Mouse (Mus musculus) C2C12 (cell line): ENCODE data around the gene Ccpg1os. TPM values are rescaled to one million over a fixed set of nuclear protein-coding genes. Genes with fewer than 3 reads are reported as not detected.

Source experiments
- H3K27me3 ChIP-seq: one replicate; pipeline ENCODE4 v1.6.1; 2011; ENCODE audit not compliant: control insufficient read depth, insufficient read depth, insufficient read length
- H3K36me3 ChIP-seq: one replicate; pipeline ENCODE4 v1.6.1; 2011; ENCODE audit not compliant: control insufficient read depth, insufficient read depth
- H3K4me3 ChIP-seq: one replicate; pipeline ENCODE4 v1.5.1; 2011; ENCODE audit warnings: mild to moderate bottlenecking, control low read depth; ENCODE audit not compliant: poor library complexity, insufficient read depth, severe bottlenecking
- H3K79me2 ChIP-seq: one replicate; pipeline ENCODE4 v1.6.1; 2011; ENCODE audit not compliant: control insufficient read depth, insufficient read depth
- H3K79me3 ChIP-seq: one replicate; pipeline ENCODE4 v1.6.1; 2011; ENCODE audit warnings: low read depth, control low read depth
- H3ac ChIP-seq: one replicate; pipeline ENCODE3; 2011; ENCODE audit warnings: low read depth; ENCODE audit not compliant: control insufficient read depth, insufficient read length
- CEBPB ChIP-seq: IDR thresholded peaks from one replicate; pipeline ENCODE4 v1.6.1; 2011; ENCODE audit warnings: low read depth, mild to moderate bottlenecking, control low read depth, moderate library complexity
- CTCF ChIP-seq: IDR thresholded peaks from one replicate; pipeline ENCODE4 v1.5.1; 2011; ENCODE audit not compliant: control insufficient read depth, insufficient read depth, insufficient read length
- FOSL1 ChIP-seq: IDR thresholded peaks from one replicate; pipeline ENCODE4 v1.8.0; 2011; ENCODE audit warnings: mild to moderate bottlenecking, low read length; ENCODE audit not compliant: poor library complexity, insufficient read depth, severe bottlenecking
- MAX ChIP-seq: IDR thresholded peaks from one replicate; pipeline ENCODE4 v1.6.1; 2011; ENCODE audit warnings: mild to moderate bottlenecking, control low read depth
- MYOD1 ChIP-seq: IDR thresholded peaks from one replicate; pipeline ENCODE4 v1.6.1; 2011; ENCODE audit warnings: low read depth; ENCODE audit not compliant: control insufficient read depth, insufficient read length
- MYOG ChIP-seq: IDR thresholded peaks from one replicate; pipeline ENCODE4 v1.6.1; 2011; ENCODE audit not compliant: control insufficient read depth, insufficient read length; ENCODE audit errors: extremely low read depth
- USF1 ChIP-seq: IDR thresholded peaks from one replicate; pipeline ENCODE4 v1.6.1; 2011; ENCODE audit warnings: low read depth, mild to moderate bottlenecking, control low read depth, moderate library complexity
- polyA plus RNA-seq: library from polyadenylated mRNA; unstranded; fragments of >200 nt; fragmentation: generic; extraction: Trizol; gene quantifications from one replicate; pipeline ENCODE4 v1.2.1, GENCODE M21; 2012; ENCODE audit warnings: missing spikeins

Gene Ccpg1os
- polyA plus RNA-seq, 1 experiment = 1.8 TPM

- Histone ChIP-seq H3K36me3 (no peaks in the 10 kb centered on the region), H3K79me3 (no peaks in the 10 kb centered on the region), H3K27me3 (no peaks in the 10 kb centered on the region), H3ac (no peak overlapping the region), H3K4me3 (no peak overlapping the region), H3K79me2 (no peaks in the 10 kb centered on the region)
- TF ChIP-seq CEBPB = no peak
- no peak for TF ChIP-seq FOSL1
Measured at GRCm38 (mm10) chr9:73005106-73005505, 19.9 kb upstream of the Ccpg1os start.

- H3K4me3 ChIP-seq = no peak overlapping the region
- H3K79me3 ChIP-seq = no peaks in the 10 kb centered on the region
- H3K79me2 ChIP-seq = no peaks in the 10 kb centered on the region
- TF ChIP-seq FOSL1 = no peak
- TF ChIP-seq MYOG = no peak
- TF ChIP-seq MAX = no peak
- no peak for TF ChIP-seq CEBPB
- TF ChIP-seq USF1 = no peak
- TF ChIP-seq MYOD1 = no peak
- no peak for TF ChIP-seq CTCF
- H3ac ChIP-seq = no peak overlapping the region
- no peaks in the 10 kb centered on the region for H3K27me3 ChIP-seq
- no peaks in the 10 kb centered on the region for H3K36me3 ChIP-seq
Measured at GRCm38 (mm10) chr9:73004076-73004475, 18.9 kb upstream of the Ccpg1os start.

GRCm38 (mm10) chr9:73002177-73002576 is 17.0 kb upstream of the Ccpg1os start:
- no peaks in the 10 kb centered on the region for H3K36me3 ChIP-seq
- H3ac ChIP-seq = no peak overlapping the region
- H3K4me3 ChIP-seq = no peak overlapping the region
- TF ChIP-seq MAX (no peak), CEBPB (no peak), FOSL1 (no peak), MYOD1 (no peak), USF1 (no peak), CTCF (no peak), MYOG (no peak)
- H3K27me3 ChIP-seq = no peaks in the 10 kb centered on the region
- H3K79me2 ChIP-seq = no peaks in the 10 kb centered on the region
- H3K79me3 ChIP-seq = no peaks in the 10 kb centered on the region

GRCm38 (mm10) chr9:73001314-73002011 is 16.3 kb upstream of the Ccpg1os start:
- no peak for TF ChIP-seq USF1
- TF ChIP-seq CEBPB = no peak
- no peak for TF ChIP-seq CTCF
- TF ChIP-seq MAX = no peak
- no peak for TF ChIP-seq FOSL1
- no peak for TF ChIP-seq MYOD1
- no peak for TF ChIP-seq MYOG
- Histone ChIP-seq H3K79me3 (no peaks in the 10 kb centered on the region), H3K36me3 (no peaks in the 10 kb centered on the region), H3ac (no peak overlapping the region), H3K4me3 (no peak overlapping the region), H3K27me3 (no peaks in the 10 kb centered on the region), H3K79me2 (no peaks in the 10 kb centered on the region)

GRCm38 (mm10) chr9:73000487-73000886 is 15.3 kb upstream of the Ccpg1os start:
- H3K79me3 ChIP-seq = no peaks in the 10 kb centered on the region
- H3K4me3 ChIP-seq = no peak overlapping the region
- H3K36me3 ChIP-seq = no peaks in the 10 kb centered on the region
- no peaks in the 10 kb centered on the region for H3K27me3 ChIP-seq
- H3ac ChIP-seq = no peak overlapping the region
- no peaks in the 10 kb centered on the region for H3K79me2 ChIP-seq
- TF ChIP-seq CTCF = no peak
- no peak for TF ChIP-seq MYOG
- TF ChIP-seq CEBPB = no peak
- no peak for TF ChIP-seq USF1
- no peak for TF ChIP-seq FOSL1
- TF ChIP-seq MYOD1 = no peak
- TF ChIP-seq MAX = no peak

- no peak overlapping the region for H3ac ChIP-seq
- H3K27me3 ChIP-seq = no peaks in the 10 kb centered on the region
- H3K4me3 ChIP-seq = no peak overlapping the region
- no peak for TF ChIP-seq MYOG
- no peak for TF ChIP-seq CEBPB
- no peak for TF ChIP-seq USF1
- no peak for TF ChIP-seq CTCF
- no peak for TF ChIP-seq FOSL1
- no peak for TF ChIP-seq MAX
- TF ChIP-seq MYOD1 = no peak
- H3K79me2 ChIP-seq = no peaks in the 10 kb centered on the region
- no peaks in the 10 kb centered on the region for H3K36me3 ChIP-seq
- H3K79me3 ChIP-seq = no peaks in the 10 kb centered on the region
Measured at GRCm38 (mm10) chr9:72996806-72997205, 11.6 kb upstream of the Ccpg1os start.
